Mouse (Mus musculus) stomach, postnatal 0 days (tissue): Measurements from ENCODE around the gene Rxrb. TPM values are rescaled to one million over a fixed set of nuclear protein-coding genes. Genes with fewer than 3 reads are reported as not detected.
"Not testable (repeated sequence)": the region's sequence is repeated elsewhere in the genome, so short reads cannot be mapped to it uniquely, and the experiment has no call there.

Experiments used
- ATAC-seq: fragments of 200-750 bp; cut with Nextera tagmentation; 2 replicates; pipeline ENCODE4 v1.8.0; 2017; ENCODE audit not compliant: low FRiP score, low TSS enrichment
- DNase-seq: peaks from one replicate; pipeline ENCODE4 v3.0.0-alpha.2; 2016; ENCODE audit warnings: low spot score
- H3K27ac ChIP-seq: fragments of 300-500 bp; sonication (generic); replicated peaks from 2 replicates; pipeline ENCODE4 v1.5.1; 2014; ENCODE audit warnings: mild to moderate bottlenecking, control low read depth
- H3K27me3 ChIP-seq: fragments of 300-500 bp; sonication (generic); 2 replicates; pipeline ENCODE4 v1.6.1; 2014; ENCODE audit warnings: low read length; ENCODE audit not compliant: control insufficient read depth, insufficient read depth
- H3K36me3 ChIP-seq: fragments of 300-500 bp; sonication (generic); 2 replicates; pipeline ENCODE4 v1.6.1; 2014; ENCODE audit warnings: low read length, mixed read lengths; ENCODE audit not compliant: control insufficient read depth, insufficient read depth
- H3K4me1 ChIP-seq: fragments of 300-500 bp; sonication (generic); replicated peaks from 2 replicates; pipeline ENCODE4 v1.6.1; 2014; ENCODE audit warnings: antibody characterized with exemption; ENCODE audit not compliant: control insufficient read depth, insufficient read depth
- H3K4me2 ChIP-seq: fragments of 300-500 bp; sonication (generic); replicated peaks from 2 replicates; pipeline ENCODE4 v1.6.1; 2014; ENCODE audit warnings: low read depth, mild to moderate bottlenecking, control low read depth, moderate library complexity
- H3K4me3 ChIP-seq: fragments of 300-500 bp; sonication (generic); 2 replicates; pipeline ENCODE4 v1.5.1; 2014; ENCODE audit warnings: low read depth, low read length, control low read depth
- H3K9ac ChIP-seq: fragments of 300-500 bp; sonication (generic); 2 replicates; pipeline ENCODE4 v1.6.1; 2014; ENCODE audit warnings: mild to moderate bottlenecking, low read length, control low read depth, mixed read lengths
- H3K9me3 ChIP-seq: fragments of 300-500 bp; sonication (generic); 2 replicates; pipeline ENCODE4 v1.6.1; 2016; ENCODE audit warnings: low read length; ENCODE audit not compliant: control insufficient read depth
- CTCF ChIP-seq: IDR thresholded peaks from 2 replicates; pipeline ENCODE4 v1.5.1; 2016; ENCODE audit warnings: antibody characterized with exemption, low read depth, mild to moderate bottlenecking, moderate library complexity
- EP300 ChIP-seq: optimal IDR thresholded peaks from 2 replicates; pipeline ENCODE3; 2016; ENCODE audit warnings: antibody characterized with exemption
- WGBS: fragments of 180-500 bp; shearing (Covaris S2); extraction: QIAGEN DNeasy Blood & Tissue Kit; methylation state at CpG from one replicate; pipeline ENCODE4 v1.1.7; 2014; 5-methylcytosine and 5-hydroxymethylcytosine counted together
- polyA plus RNA-seq: library from polyadenylated mRNA; unstranded; fragments of >200 nt; fragmentation: Nextera tagmentation; extraction: Ambion mirVana; gene quantifications from 2 replicates; pipeline ENCODE4 v1.2.1, GENCODE M21; 2015

Gene Rxrb
- polyA plus RNA-seq, 1 experiment from 2014 or later: 25.0 TPM

GRCm38 (mm10) chr17:33999341-34000149 is 32.1 kb upstream of the Rxrb start:
- TF ChIP-seq EP300 (no peak), CTCF (no peak)
- Histone ChIP-seq H3K27ac (no peak overlapping the region; the same call in 1 of the 2 replicates), H3K9ac (peak overlapping the region; percentile 71), H3K27me3 (no peaks in the 10 kb centered on the region), H3K4me3 (peak overlapping the region; percentile 63), H3K4me1 (0 out of 2 replicates have a peak, but pooled peaks cover 2% of the 10 kb centered on the region), H3K36me3 (no peaks in the 10 kb centered on the region), H3K4me2 (peak overlapping the region; percentile 100), H3K9me3 (no peaks in the 10 kb centered on the region)
- 2% methylated on average over 81 of the region's 87 CpGs for WGBS
- DNase-seq (peak; percentile 62), ATAC-seq (peak; percentile 41)

GRCm38 (mm10) chr17:34000150-34000537 is 31.5 kb upstream of the Rxrb start, which contains the start of gene H2-K1:
Gene H2-K1, minus strand, starts transcription at chr17:34000347.
- DNase-seq (peak; percentile 94), ATAC-seq (peak; percentile 97)
- H3K9ac ChIP-seq: peak within 1 kb of the TSS; percentile 71
- H3K27me3 ChIP-seq: no peaks in the 10 kb centered on the region
- no peaks in the 10 kb centered on the region for H3K36me3 ChIP-seq
- H3K4me2 ChIP-seq: peak within 1 kb of the TSS; percentile 100
- H3K4me3 ChIP-seq: peak within 1 kb of the TSS; percentile 63
- H3K27ac ChIP-seq: no peak within 1 kb of the TSS; the same call in 1 of the 2 replicates
- TF ChIP-seq CTCF: 0 out of 2 replicates have a peak, but pooled peaks have one; percentile 10
- TF ChIP-seq EP300: no peak
- under 1% methylated on average over 30 of the region's 30 CpGs for WGBS
- no peaks in the 10 kb centered on the region for H3K9me3 ChIP-seq
- H3K4me1 ChIP-seq: 0 out of 2 replicates have a peak, but pooled peaks cover 2% of the 10 kb centered on the region

DNA sequence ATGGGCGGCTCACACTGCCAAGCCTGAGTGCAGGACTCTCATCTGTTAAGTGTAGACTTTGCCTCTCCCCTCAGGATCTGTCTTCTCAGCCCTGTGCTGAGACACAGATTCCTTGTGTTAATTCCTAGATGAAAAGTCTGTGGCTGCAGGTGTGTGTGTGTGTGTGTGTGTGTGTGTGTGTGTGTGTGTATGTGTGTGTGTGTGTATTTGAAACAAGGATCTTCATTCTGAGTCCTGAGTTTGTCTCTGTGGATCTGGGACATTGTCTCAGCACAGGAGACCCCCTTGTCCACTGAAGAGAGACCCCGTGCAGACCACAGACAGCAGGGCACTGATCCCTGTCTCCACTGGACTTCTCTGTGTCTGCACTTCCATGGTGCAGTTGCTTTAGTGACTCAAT is 30.8 kb upstream of the Rxrb start:
- ATAC-seq, H3K4me1 ChIP-seq, H3K36me3 ChIP-seq, DNase-seq, H3K4me2 ChIP-seq, H3K27me3 ChIP-seq, H3K27ac ChIP-seq, H3K9ac ChIP-seq, H3K4me3 ChIP-seq, H3K9me3 ChIP-seq: not testable (repeated sequence)
- whole genome bisulfite sequencing: 60% methylated on average over 2 of the region's 2 CpGs

DNA sequence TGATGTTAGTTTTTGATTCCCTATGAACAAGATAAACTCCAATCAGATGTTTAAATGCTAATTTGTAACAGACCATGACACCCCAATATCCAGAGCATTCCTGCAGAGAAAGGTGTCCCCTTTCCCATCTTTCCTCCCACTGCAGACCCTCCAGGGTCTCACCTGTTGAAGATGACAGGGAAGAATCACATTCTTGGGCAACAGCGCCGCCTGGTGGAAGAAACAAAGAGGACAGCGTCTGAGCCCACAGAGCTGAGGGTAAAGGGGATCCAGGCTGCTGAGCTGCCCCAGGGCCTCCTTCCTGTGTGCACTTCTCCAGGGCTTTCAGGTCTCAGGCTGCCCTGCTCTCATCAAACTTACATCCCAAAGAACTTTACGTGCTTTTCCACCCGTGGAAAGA is 28.2 kb upstream of the Rxrb start:
- no peaks in the 10 kb centered on the region for H3K27me3 ChIP-seq
- no peak overlapping the region for H3K4me2 ChIP-seq
- H3K27ac ChIP-seq: no peak overlapping the region
- H3K9me3 ChIP-seq: no peaks in the 10 kb centered on the region
- H3K4me1 ChIP-seq: 0 out of 2 replicates have a peak, but pooled peaks cover 2% of the 10 kb centered on the region
- ATAC-seq (no peak), DNase-seq (peak; percentile 56)
- no peak overlapping the region for H3K9ac ChIP-seq
- TF ChIP-seq CTCF (peak; percentile 84), EP300 (no peak)
- H3K4me3 ChIP-seq: no peak overlapping the region
- H3K36me3 ChIP-seq: no peaks in the 10 kb centered on the region
- WGBS: 4% methylated on average over 5 of the region's 5 CpGs

DNA sequence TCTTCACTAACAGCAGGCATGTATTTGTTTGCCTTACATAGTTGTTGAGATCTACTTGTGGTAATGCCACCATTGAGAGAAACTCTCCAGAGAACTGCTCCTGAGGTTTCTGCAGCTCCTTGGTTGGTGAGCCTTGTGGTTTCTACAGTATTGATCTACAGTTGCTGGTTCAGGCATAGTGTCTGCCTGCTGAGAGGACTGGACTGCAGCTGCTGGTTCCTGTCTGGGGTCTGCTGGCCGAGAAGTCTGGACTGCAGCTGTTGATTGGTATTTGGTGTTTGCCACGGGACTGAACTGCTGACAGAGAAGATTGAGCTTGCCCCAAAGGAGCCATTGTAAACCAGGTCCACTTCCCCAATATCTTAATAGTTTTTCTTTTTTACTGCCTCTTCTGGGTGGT is 25.0 kb upstream of the Rxrb start:
- Histone ChIP-seq H3K9ac (no peak overlapping the region), H3K36me3 (no peaks in the 10 kb centered on the region), H3K27me3 (no peaks in the 10 kb centered on the region), H3K4me3 (no peak overlapping the region), H3K4me1 (no peaks in the 10 kb centered on the region), H3K4me2 (no peak overlapping the region), H3K9me3 (no peaks in the 10 kb centered on the region), H3K27ac (no peak overlapping the region)
- TF ChIP-seq EP300 (no peak), CTCF (no peak)
- no peak for ATAC-seq
- no peak for DNase-seq
- WGBS: 38% methylated on average over 2 of the region's 2 CpGs

DNA sequence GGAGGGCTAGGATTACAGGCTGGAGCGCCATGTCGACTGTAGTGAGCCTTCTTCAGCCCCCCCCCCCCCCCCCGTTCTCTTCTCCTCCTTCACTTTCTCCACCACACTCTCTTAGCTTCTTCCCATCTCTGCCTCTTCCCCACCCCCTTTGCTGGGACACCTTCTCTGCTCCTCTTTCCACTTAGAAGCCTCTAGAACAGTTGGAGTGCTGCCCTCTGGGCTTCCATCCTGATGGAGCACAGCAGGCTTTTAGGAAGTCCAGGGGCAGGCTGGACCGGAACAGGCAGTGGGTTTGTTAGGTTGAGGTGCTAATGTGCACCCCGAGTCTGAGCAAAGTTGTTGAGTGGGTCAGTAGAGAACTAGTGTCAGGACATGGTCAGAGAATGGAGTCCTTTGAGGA is 21.5 kb upstream of the Rxrb start:
- H3K9ac ChIP-seq: no peak overlapping the region

More for the DNA sequence above, 21.5 kb upstream of the Rxrb start:
- Histone ChIP-seq H3K36me3 (no peaks in the 10 kb centered on the region), H3K4me2 (no peak overlapping the region), H3K4me3 (no peak overlapping the region), H3K4me1 (no peaks in the 10 kb centered on the region), H3K27ac (no peak overlapping the region), H3K9me3 (no peaks in the 10 kb centered on the region), H3K27me3 (no peaks in the 10 kb centered on the region)
- TF ChIP-seq EP300 (no peak), CTCF (no peak)
- DNase-seq (no peak), ATAC-seq (no peak)
- 63% methylated on average over 5 of the region's 5 CpGs for WGBS
